Comparison of ENCODE assay signal across 21 mouse cellular contexts in genomic region chr19:6102169-6102853, GRCm38 (mm10). TPM values are rescaled to one million over a fixed set of nuclear protein-coding genes. Genes with fewer than 3 reads are reported as not detected.
DNase-seq lines count a peak whose midpoint lies in the region; ATAC-seq lines count a peak whose summit lies in the region.
"Had no signal": no experiment of that assay in that cellular context is flagged by ENCODE, and none has a peak within 500 bp of the region (broad histone marks: within the 10 kb centered on the region; RNA-seq: fewer than 3 reads in every experiment).

No protein-coding gene starts in this region.

- DNase-seq in right cerebral cortex, adult 2 months (ENCODE audit: low spot score in 2 of 2), result no peak
- DNase-seq in kidney, adult 18-20 months, result no peak
- DNase-seq in gastrocnemius, postnatal 25 days, result no peak
- DNase-seq: cerebellum, adult 11 months; thymus, postnatal 36 days had no signal

- peaks cover 2% of the 10 kb centered on the region; the same call in 1 of the 2 replicates for H3K36me3 ChIP-seq in intestine, embryonic 16.5 days (ENCODE audit: control insufficient read depth, insufficient read depth, low read length)
- H3K36me3 ChIP-seq in intestine, embryonic 15.5 days, result no peaks in the 10 kb centered on the region
- no peaks in the 10 kb centered on the region; the same call in 1 of the 2 replicates for H3K36me3 ChIP-seq in liver, embryonic 16.5 days (ENCODE audit: control insufficient read depth, insufficient read depth)
- no peaks in the 10 kb centered on the region for H3K36me3 ChIP-seq in stomach, embryonic 15.5 days

- H3K4me1 ChIP-seq in intestine, embryonic 16.5 days (ENCODE audit: control insufficient read depth, insufficient read depth, low read length), result peaks cover 14% of the 10 kb centered on the region
- H3K4me1 ChIP-seq in intestine, embryonic 15.5 days (replicated peaks), result peaks cover 13% of the 10 kb centered on the region; the same call in 1 of the 2 replicates
- H3K4me1 ChIP-seq in liver, embryonic 16.5 days (ENCODE audit: control insufficient read depth, low read depth, low read length), result peaks cover 33% of the 10 kb centered on the region
- no peaks in the 10 kb centered on the region for H3K4me1 ChIP-seq in stomach, embryonic 15.5 days
- H3K4me1 ChIP-seq: kidney, embryonic 15.5 days; limb, embryonic 12.5 days had no signal

- 0 out of 2 replicates have a peak, but pooled peaks have one; percentile 31 for ATAC-seq in intestine, embryonic 16.5 days
- no peak for ATAC-seq in intestine, embryonic 15.5 days
- ATAC-seq in erythroblast, adult 5-6 weeks (replicated peaks; ENCODE audit: low FRiP score, poor library complexity, severe bottlenecking), result peak; percentile 93
- peak; percentile 97 for ATAC-seq in liver, embryonic 16.5 days (ENCODE audit: low read depth)
- ATAC-seq in stomach, embryonic 15.5 days (ENCODE audit: insufficient read depth, low FRiP score, low read depth), result peak; percentile 63; the same call in 1 of the 2 replicates
- ATAC-seq: forebrain, embryonic 14.5 days; hindbrain, postnatal 0 days had no signal

- H3K4me2 ChIP-seq in intestine, embryonic 16.5 days (ENCODE audit: low read depth, low read length), result no peak overlapping the region
- H3K4me2 ChIP-seq in intestine, embryonic 15.5 days (replicated peaks), result no peak overlapping the region
- no peak overlapping the region for H3K4me2 ChIP-seq in liver, embryonic 16.5 days (ENCODE audit: low read depth, low read length)
- no peak overlapping the region for H3K4me2 ChIP-seq in stomach, embryonic 15.5 days
- H3K4me2 ChIP-seq: kidney, embryonic 15.5 days; limb, embryonic 12.5 days had no signal

- H3K27ac ChIP-seq in intestine, embryonic 16.5 days (ENCODE audit: low read length), result no peak overlapping the region
- H3K27ac ChIP-seq in intestine, embryonic 15.5 days, result no peak overlapping the region
- peak overlapping the region; percentile 64 for H3K27ac ChIP-seq in liver, embryonic 16.5 days (ENCODE audit: low read length)
- H3K27ac ChIP-seq in stomach, embryonic 15.5 days, result no peak overlapping the region
- H3K27ac ChIP-seq: hindbrain, postnatal 0 days; kidney, embryonic 15.5 days; layer of hippocampus, adult 2 months; left cerebral cortex, adult 2 months; limb, embryonic 12.5 days had no signal

- WGBS in intestine, embryonic 16.5 days, result 72% methylated on average over 6 of the region's 6 CpGs
- 71% methylated on average over 6 of the region's 6 CpGs for WGBS in intestine, embryonic 15.5 days
- WGBS in liver, embryonic 16.5 days (ENCODE audit: insufficient replicate concordance), result 59% methylated on average over 6 of the region's 6 CpGs
- 71% methylated on average over 6 of the region's 6 CpGs for whole genome bisulfite sequencing in stomach, embryonic 15.5 days

- H3K9me3 ChIP-seq in intestine, embryonic 16.5 days (ENCODE audit: control insufficient read depth, low read length), result no peaks in the 10 kb centered on the region
- H3K9me3 ChIP-seq in intestine, embryonic 15.5 days, result no peaks in the 10 kb centered on the region
- H3K9me3 ChIP-seq in liver, embryonic 16.5 days (replicated peaks; ENCODE audit: control insufficient read depth, low read length), result no peaks in the 10 kb centered on the region
- no peaks in the 10 kb centered on the region for H3K9me3 ChIP-seq in stomach, embryonic 15.5 days
- H3K9me3 ChIP-seq: kidney, embryonic 15.5 days; limb, embryonic 12.5 days had no signal

- H3K27me3 ChIP-seq in intestine, embryonic 16.5 days (replicated peaks; ENCODE audit: control insufficient read depth, insufficient read depth, low read length), result no peaks in the 10 kb centered on the region
- no peaks in the 10 kb centered on the region for H3K27me3 ChIP-seq in intestine, embryonic 15.5 days (replicated peaks)
- H3K27me3 ChIP-seq in liver, embryonic 16.5 days (ENCODE audit: control insufficient read depth, insufficient read depth, low read depth, low read length), result no peaks in the 10 kb centered on the region
- no peaks in the 10 kb centered on the region for H3K27me3 ChIP-seq in stomach, embryonic 15.5 days (replicated peaks)
- H3K27me3 ChIP-seq: kidney, embryonic 15.5 days; limb, embryonic 12.5 days had no signal

- H3K9ac ChIP-seq in intestine, embryonic 16.5 days (ENCODE audit: low read depth, low read length), result no peak overlapping the region
- H3K9ac ChIP-seq in intestine, embryonic 15.5 days, result no peak overlapping the region
- H3K9ac ChIP-seq in liver, embryonic 16.5 days (ENCODE audit: low read depth, low read length), result no peak overlapping the region
- no peak overlapping the region for H3K9ac ChIP-seq in stomach, embryonic 15.5 days
- H3K9ac ChIP-seq: kidney, embryonic 15.5 days; limb, embryonic 12.5 days had no signal

- H3K4me3 ChIP-seq in intestine, embryonic 16.5 days (ENCODE audit: low read length), result no peak overlapping the region
- H3K4me3 ChIP-seq in intestine, embryonic 15.5 days (replicated peaks), result no peak overlapping the region
- H3K4me3 ChIP-seq in liver, embryonic 16.5 days (ENCODE audit: low read depth, low read length), result no peak overlapping the region
- H3K4me3 ChIP-seq in stomach, embryonic 15.5 days (replicated peaks), result no peak overlapping the region
- H3K4me3 ChIP-seq: kidney, embryonic 15.5 days; layer of hippocampus, adult 2 months; left cerebral cortex, adult 2 months; limb, embryonic 12.5 days; myocyte had no signal

RNA-seq across cellular contexts. Expression of gene Naaladl1, which starts 3.3 kb away (rescaled TPM):
- polyA plus RNA-seq in intestine, embryonic 16.5 days (2015; fragmentation: Nextera tagmentation; extraction: Ambion mirVana), result 71.9 and 102 TPM in 2 replicates
- polyA plus RNA-seq in intestine, embryonic 15.5 days (2015; fragmentation: Nextera tagmentation; extraction: Ambion mirVana), result 28.9 and 38.8 TPM in 2 replicates
- total RNA-seq in erythroblast, adult 5-6 weeks (2015; ENCODE audit: low replicate concordance), result 0.58 and 1.0 TPM in 2 replicates
- 0.26 TPM in 1 of 2 replicates, not detected in the other for total RNA-seq in erythroblast, adult 5-6 weeks (2017; ENCODE audit: low replicate concordance)
- 2.5 TPM in 2 replicates for polyA plus RNA-seq in liver, embryonic 16.5 days (2015; fragmentation: Nextera tagmentation; extraction: Ambion mirVana)
- 3.0 and 5.9 TPM in 2 replicates for polyA plus RNA-seq in stomach, embryonic 15.5 days (2015; fragmentation: Nextera tagmentation; extraction: Ambion mirVana)
- total RNA-seq in gastrocnemius, postnatal 25 days (2021), result not detected
- total RNA-seq: common myeloid progenitor, adult 5-6 weeks; gastrocnemius, adult 8-10 months; left cerebral cortex, adult 2 months had no signal

RNA-seq across cellular contexts. Expression of gene AC131692.1, which starts 8.1 kb away (rescaled TPM):
- polyA plus RNA-seq in intestine, embryonic 16.5 days (2015; fragmentation: Nextera tagmentation; extraction: Ambion mirVana), result 0.28 and 0.29 TPM in 2 replicates
- polyA plus RNA-seq in intestine, embryonic 15.5 days (2015; fragmentation: Nextera tagmentation; extraction: Ambion mirVana), result 0.18 and 0.37 TPM in 2 replicates
- not detected in 2 replicates for total RNA-seq in erythroblast, adult 5-6 weeks (2015; ENCODE audit: low replicate concordance)
- total RNA-seq in erythroblast, adult 5-6 weeks (2017; ENCODE audit: low replicate concordance), result 2.6 and 3.2 TPM in 2 replicates
- polyA plus RNA-seq in liver, embryonic 16.5 days (2015; fragmentation: Nextera tagmentation; extraction: Ambion mirVana), result 0.20 and 0.48 TPM in 2 replicates
- polyA plus RNA-seq in stomach, embryonic 15.5 days (2015; fragmentation: Nextera tagmentation; extraction: Ambion mirVana), result 0.28 TPM in 1 of 2 replicates, not detected in the other
- not detected for total RNA-seq in gastrocnemius, postnatal 25 days (2021)
- total RNA-seq: gastrocnemius, adult 8-10 months; hindbrain, postnatal 0 days; layer of hippocampus, adult 2 months; left cerebral cortex, adult 2 months had no signal
- polyA plus RNA-seq: embryonic facial prominence, embryonic 14.5 days; forebrain, embryonic 14.5 days; hindbrain, postnatal 0 days; lung, embryonic 16.5 days had no signal

RNA-seq across cellular contexts. Expression of gene Sac3d1, which starts 16.1 kb away (rescaled TPM):
- polyA plus RNA-seq in intestine, embryonic 16.5 days (2015; fragmentation: Nextera tagmentation; extraction: Ambion mirVana), result 33.4 and 35.7 TPM in 2 replicates
- 44.3 and 44.7 TPM in 2 replicates for polyA plus RNA-seq in intestine, embryonic 15.5 days (2015; fragmentation: Nextera tagmentation; extraction: Ambion mirVana)
- 6.3 and 10.2 TPM in 2 replicates for total RNA-seq in erythroblast, adult 5-6 weeks (2015; ENCODE audit: low replicate concordance)
- total RNA-seq in erythroblast, adult 5-6 weeks (2017; ENCODE audit: low replicate concordance), result 3.7 and 6.1 TPM in 2 replicates
- polyA plus RNA-seq in liver, embryonic 16.5 days (2015; fragmentation: Nextera tagmentation; extraction: Ambion mirVana), result 16.5 and 16.8 TPM in 2 replicates
- polyA plus RNA-seq in stomach, embryonic 15.5 days (2015; fragmentation: Nextera tagmentation; extraction: Ambion mirVana), result 40.7 and 46.1 TPM in 2 replicates
- 10 to 100 TPM in 1 of 2 experiments, 1 to 10 TPM in 1; 8.8 to 10.3 TPM for total RNA-seq in gastrocnemius, postnatal 25 days (2021)

RNA-seq across cellular contexts. Expression of gene Cdca5, which starts 17.5 kb away (rescaled TPM):
- 27.7 and 31.4 TPM in 2 replicates for polyA plus RNA-seq in intestine, embryonic 16.5 days (2015; fragmentation: Nextera tagmentation; extraction: Ambion mirVana)
- 32.3 and 32.9 TPM in 2 replicates for polyA plus RNA-seq in intestine, embryonic 15.5 days (2015; fragmentation: Nextera tagmentation; extraction: Ambion mirVana)
- 10.2 and 21.3 TPM in 2 replicates for total RNA-seq in erythroblast, adult 5-6 weeks (2015; ENCODE audit: low replicate concordance)
- total RNA-seq in erythroblast, adult 5-6 weeks (2017; ENCODE audit: low replicate concordance), result 8.1 and 11.6 TPM in 2 replicates
- 28.9 and 32.5 TPM in 2 replicates for polyA plus RNA-seq in liver, embryonic 16.5 days (2015; fragmentation: Nextera tagmentation; extraction: Ambion mirVana)
- polyA plus RNA-seq in stomach, embryonic 15.5 days (2015; fragmentation: Nextera tagmentation; extraction: Ambion mirVana), result 29.9 and 32.7 TPM in 2 replicates
- total RNA-seq in gastrocnemius, postnatal 25 days (2021), result under 1 TPM; 0.23 to 0.67 TPM
- total RNA-seq: gastrocnemius, adult 8-10 months; left cerebral cortex, adult 2 months had no signal

RNA-seq across cellular contexts. Expression of gene Zfpl1, which starts 17.6 kb away (rescaled TPM):
- polyA plus RNA-seq in intestine, embryonic 16.5 days (2015; fragmentation: Nextera tagmentation; extraction: Ambion mirVana), result 66.1 and 68.0 TPM in 2 replicates
- 58.5 and 61.3 TPM in 2 replicates for polyA plus RNA-seq in intestine, embryonic 15.5 days (2015; fragmentation: Nextera tagmentation; extraction: Ambion mirVana)
- 0.77 and 3.8 TPM in 2 replicates for total RNA-seq in erythroblast, adult 5-6 weeks (2015; ENCODE audit: low replicate concordance)
- total RNA-seq in erythroblast, adult 5-6 weeks (2017; ENCODE audit: low replicate concordance), result 5.0 and 7.8 TPM in 2 replicates
- polyA plus RNA-seq in liver, embryonic 16.5 days (2015; fragmentation: Nextera tagmentation; extraction: Ambion mirVana), result 19.2 and 21.8 TPM in 2 replicates
- 61.5 and 69.8 TPM in 2 replicates for polyA plus RNA-seq in stomach, embryonic 15.5 days (2015; fragmentation: Nextera tagmentation; extraction: Ambion mirVana)
- total RNA-seq in gastrocnemius, postnatal 25 days (2021), result 10 to 100 TPM; 10.6 to 10.7 TPM
